Mouse (Mus musculus) heart, postnatal 0 days (tissue): ENCODE measurements around the gene Mknk1. TPM values are rescaled to one million over a fixed set of nuclear protein-coding genes. Genes with fewer than 3 reads are reported as not detected.

Source experiments
- ATAC-seq: fragments of 200-750 bp; cut with Nextera tagmentation; 2 replicates; pipeline ENCODE4 v1.8.0; 2017; ENCODE audit warnings: low read depth, moderate number of reproducible peaks, moderate library complexity; ENCODE audit not compliant: insufficient read depth
- DNase-seq: peaks from one replicate; pipeline ENCODE4 v3.0.0-alpha.2; 2016; ENCODE audit warnings: low spot score
- H3K27ac ChIP-seq: fragments of 300-500 bp; sonication (generic); 2 replicates; pipeline ENCODE4 v1.5.1; 2014; ENCODE audit warnings: low read depth, mild to moderate bottlenecking
- H3K27me3 ChIP-seq: fragments of 300-500 bp; sonication (generic); 2 replicates; pipeline ENCODE4 v1.6.1; 2014; ENCODE audit warnings: low read length, mixed read lengths; ENCODE audit not compliant: control insufficient read depth, insufficient read depth
- H3K36me3 ChIP-seq: fragments of 300-500 bp; sonication (generic); replicated peaks from 2 replicates; pipeline ENCODE4 v1.6.1; 2014; ENCODE audit warnings: low read length, mixed read lengths; ENCODE audit not compliant: control insufficient read depth, insufficient read depth
- H3K4me1 ChIP-seq: fragments of 300-500 bp; sonication (generic); 2 replicates; pipeline ENCODE4 v1.6.1; 2014; ENCODE audit warnings: antibody characterized with exemption; ENCODE audit not compliant: control insufficient read depth, insufficient read depth
- H3K4me2 ChIP-seq: fragments of 300-500 bp; sonication (generic); 2 replicates; pipeline ENCODE4 v1.6.1; 2014; ENCODE audit warnings: low read depth, mild to moderate bottlenecking, low read length, moderate library complexity
- H3K4me3 ChIP-seq: fragments of 300-500 bp; sonication (generic); 2 replicates; pipeline ENCODE4 v1.5.1; 2014; ENCODE audit warnings: low read depth, low read length
- H3K9ac ChIP-seq: fragments of 300-500 bp; sonication (generic); replicated peaks from 2 replicates; pipeline ENCODE4 v1.6.1; 2014; ENCODE audit warnings: low read depth, low read length, mixed read lengths
- H3K9me3 ChIP-seq: fragments of 300-500 bp; sonication (generic); replicated peaks from 2 replicates; pipeline ENCODE4 v1.6.1; 2016; ENCODE audit warnings: low read length; ENCODE audit not compliant: control insufficient read depth
- CTCF ChIP-seq: IDR thresholded peaks from 2 replicates; pipeline ENCODE4 v1.5.1; 2016; ENCODE audit warnings: antibody characterized with exemption, control low read depth, low read depth
- EP300 ChIP-seq: IDR thresholded peaks from 2 replicates; pipeline ENCODE4 v1.6.1; 2016; ENCODE audit warnings: antibody characterized with exemption, low read depth
- WGBS: fragments of 180-500 bp; shearing (Covaris S2); extraction: QIAGEN DNeasy Blood & Tissue Kit; methylation state at CpG from one replicate; pipeline ENCODE4 v1.1.7; 2014; 5-methylcytosine and 5-hydroxymethylcytosine counted together
- polyA plus RNA-seq: library from polyadenylated mRNA; unstranded; fragments of >200 nt; fragmentation: Nextera tagmentation; extraction: Ambion mirVana; gene quantifications from 2 replicates; pipeline ENCODE4 v1.2.1, GENCODE M21; 2015
- total RNA-seq: library from RNA; depleted of rRNA; stranded (reverse); fragments of >200 nt; gene quantifications from 2 replicates; pipeline ENCODE4 v1.2.3, GENCODE M21; 2014; ENCODE audit warnings: low replicate concordance

Mknk1 gene
- total and polyA plus RNA-seq, 2 experiments from 2014 or later = 15.4 to 15.5 TPM

- no peak overlapping the region for H3K9ac ChIP-seq
- no peaks in the 10 kb centered on the region for H3K27me3 ChIP-seq
- no peak for ATAC-seq
- TF ChIP-seq CTCF = no peak
- no peak for TF ChIP-seq EP300
- 92% methylated on average over 5 of the region's 5 CpGs for WGBS
- H3K27ac ChIP-seq = no peak overlapping the region
- H3K36me3 ChIP-seq = peaks cover 65% of the 10 kb centered on the region
- no peak overlapping the region for H3K4me2 ChIP-seq
- no peak for DNase-seq
- no peaks in the 10 kb centered on the region for H3K9me3 ChIP-seq
- H3K4me3 ChIP-seq = no peak overlapping the region
- no peaks in the 10 kb centered on the region for H3K4me1 ChIP-seq
Observed at GRCm38 (mm10) chr4:115815606-115816005, 23.4 kb upstream of the Mknk1 start.

- H3K27ac ChIP-seq = no peak overlapping the region
- TF ChIP-seq EP300 = no peak
- no peak for TF ChIP-seq CTCF
- DNase-seq (no peak), ATAC-seq (no peak)
- H3K36me3 ChIP-seq = peaks cover 33% of the 10 kb centered on the region
- no peaks in the 10 kb centered on the region for H3K27me3 ChIP-seq
- H3K9me3 ChIP-seq = no peaks in the 10 kb centered on the region
- no peak overlapping the region for H3K9ac ChIP-seq
- peaks cover 33% of the 10 kb centered on the region for H3K4me1 ChIP-seq
- no peak overlapping the region for H3K4me3 ChIP-seq
- H3K4me2 ChIP-seq = no peak overlapping the region
- 62% methylated on average over 3 of the region's 3 CpGs for WGBS
Observed at GRCm38 (mm10) chr4:115820199-115820598, 18.8 kb upstream of the Mknk1 start.

DNA sequence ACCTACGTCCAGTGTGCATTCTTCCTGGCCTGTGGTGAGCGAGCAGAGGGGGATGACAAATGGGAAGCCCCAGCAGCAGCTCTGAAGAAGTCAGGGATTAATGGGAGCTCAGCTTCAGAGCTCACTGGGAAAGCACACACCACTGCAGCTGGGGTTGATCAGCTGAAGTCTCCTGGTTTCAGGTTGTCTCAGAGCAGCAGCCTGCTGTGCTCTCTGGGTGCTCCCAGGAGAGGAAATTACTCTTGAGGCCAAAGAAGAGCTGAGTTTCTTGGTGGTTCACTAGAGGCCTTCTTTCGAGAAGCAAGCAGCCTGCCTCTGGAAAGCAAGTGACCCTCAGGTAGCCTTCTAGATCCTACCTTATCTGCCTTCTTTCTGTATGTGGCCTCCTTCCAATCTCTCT lies 18.1 kb upstream of the Mknk1 start:
- 81% methylated on average over 3 of the region's 3 CpGs for WGBS
- Histone ChIP-seq H3K4me3 (no peak overlapping the region), H3K4me1 (peaks cover 33% of the 10 kb centered on the region), H3K36me3 (peaks cover 26% of the 10 kb centered on the region), H3K27me3 (no peaks in the 10 kb centered on the region), H3K4me2 (no peak overlapping the region), H3K9ac (no peak overlapping the region), H3K9me3 (no peaks in the 10 kb centered on the region), H3K27ac (0 out of 2 replicates have a peak overlapping the region, but pooled peaks have one; percentile 15)
- no peak for ATAC-seq
- TF ChIP-seq CTCF (no peak), EP300 (no peak)
- DNase-seq = no peak

DNA sequence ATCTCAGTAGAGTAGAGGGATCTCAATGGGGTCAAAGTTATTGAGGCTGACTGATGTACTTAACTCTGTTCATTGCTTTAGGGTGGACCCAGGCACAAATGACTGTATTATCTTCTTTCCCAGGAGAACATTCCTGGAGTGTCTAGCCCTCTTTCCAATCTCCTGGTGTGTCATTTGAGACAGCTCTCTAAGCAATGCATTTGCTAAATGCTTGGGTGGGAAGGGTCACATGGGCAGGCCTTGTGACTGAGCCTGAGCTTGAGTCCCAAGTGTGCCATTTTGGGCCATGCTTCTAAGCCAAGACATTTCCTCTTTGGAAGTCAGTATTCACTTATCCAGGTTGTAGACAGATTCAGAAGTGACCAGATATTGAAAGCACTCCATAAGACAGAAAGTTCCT lies 17.6 kb upstream of the Mknk1 start:
- no peak overlapping the region for H3K9ac ChIP-seq
- ATAC-seq = peak; percentile 18; the same call in 1 of the 2 replicates
- TF ChIP-seq CTCF (no peak), EP300 (no peak)
- no peaks in the 10 kb centered on the region for H3K27me3 ChIP-seq
- H3K36me3 ChIP-seq = peaks cover 21% of the 10 kb centered on the region
- H3K4me1 ChIP-seq = peaks cover 33% of the 10 kb centered on the region
- H3K9me3 ChIP-seq = no peaks in the 10 kb centered on the region
- H3K4me2 ChIP-seq = no peak overlapping the region
- no peak for DNase-seq
- 0 out of 2 replicates have a peak overlapping the region, but pooled peaks have one; percentile 15 for H3K27ac ChIP-seq
- no peak overlapping the region for H3K4me3 ChIP-seq

GRCm38 (mm10) chr4:115821928-115822327 lies 17.1 kb upstream of the Mknk1 start:
- Histone ChIP-seq H3K27ac (0 out of 2 replicates have a peak overlapping the region, but pooled peaks have one; percentile 0), H3K4me3 (no peak overlapping the region), H3K27me3 (no peaks in the 10 kb centered on the region), H3K4me2 (no peak overlapping the region), H3K4me1 (peaks cover 33% of the 10 kb centered on the region), H3K9ac (no peak overlapping the region), H3K9me3 (no peaks in the 10 kb centered on the region), H3K36me3 (peaks cover 17% of the 10 kb centered on the region; the same call in 1 of the 2 replicates)
- DNase-seq (peak; percentile 63), ATAC-seq (peak; percentile 77)
- 12% methylated on average over 3 of the region's 3 CpGs for WGBS
- TF ChIP-seq CTCF (no peak), EP300 (peak; percentile 78)

- Histone ChIP-seq H3K4me1 (peaks cover 40% of the 10 kb centered on the region), H3K4me3 (no peak overlapping the region), H3K9me3 (no peaks in the 10 kb centered on the region), H3K27me3 (no peaks in the 10 kb centered on the region), H3K9ac (no peak overlapping the region), H3K27ac (peak overlapping the region; percentile 44), H3K4me2 (no peak overlapping the region), H3K36me3 (peaks cover 8% of the 10 kb centered on the region; the same call in 1 of the 2 replicates)
- TF ChIP-seq EP300 (0 out of 2 replicates have a peak, but pooled peaks have one; percentile 29), CTCF (no peak)
- 48% methylated on average over 2 of the region's 2 CpGs for WGBS
- ATAC-seq = no peak
- DNase-seq = peak; percentile 22
Observed at GRCm38 (mm10) chr4:115824178-115824577, 14.8 kb upstream of the Mknk1 start.
